Mouse (Mus musculus) midbrain, postnatal 0 days (tissue): ENCODE data around the gene Vezt. TPM values are rescaled to one million over a fixed set of nuclear protein-coding genes. Genes with fewer than 3 reads are reported as not detected.

Source experiments
- ATAC-seq: fragments of 200-750 bp; cut with Nextera tagmentation; 2 replicates; pipeline ENCODE4 v1.8.0; 2017; ENCODE audit warnings: moderate number of reproducible peaks, mild to moderate bottlenecking, moderate TSS enrichment, moderate library complexity; ENCODE audit not compliant: low FRiP score
- DNase-seq: peaks from one replicate; pipeline ENCODE4 v3.0.0-alpha.2; 2015; ENCODE audit warnings: low spot score
- H3K27ac ChIP-seq: fragments of 300-500 bp; sonication (generic); 2 replicates; pipeline ENCODE4 v1.5.1; 2014; ENCODE audit warnings: low read depth, mild to moderate bottlenecking, low read length, mixed read lengths
- H3K27me3 ChIP-seq: fragments of 300-500 bp; sonication (generic); 2 replicates; pipeline ENCODE4 v1.6.1; 2014; ENCODE audit warnings: low read length, control low read depth, mixed read lengths; ENCODE audit not compliant: insufficient read depth
- H3K36me3 ChIP-seq: fragments of 300-500 bp; sonication (generic); 2 replicates; pipeline ENCODE4 v1.6.1; 2014; ENCODE audit warnings: low read length, control low read depth, mixed read lengths; ENCODE audit not compliant: insufficient read depth
- H3K4me1 ChIP-seq: fragments of 300-500 bp; sonication (generic); 2 replicates; pipeline ENCODE4 v1.6.1; 2014; ENCODE audit warnings: mild to moderate bottlenecking, control low read depth, antibody characterized with exemption, low read length, mixed read lengths; ENCODE audit not compliant: insufficient read depth
- H3K4me2 ChIP-seq: fragments of 300-500 bp; sonication (generic); 2 replicates; pipeline ENCODE4 v1.6.1; 2014; ENCODE audit warnings: low read depth, mild to moderate bottlenecking, low read length, mixed read lengths; ENCODE audit not compliant: poor library complexity, severe bottlenecking
- H3K4me3 ChIP-seq: fragments of 300-500 bp; sonication (generic); 2 replicates; pipeline ENCODE4 v1.5.1; 2014; ENCODE audit warnings: low read depth, mild to moderate bottlenecking, low read length, moderate library complexity
- H3K9ac ChIP-seq: fragments of 300-500 bp; sonication (generic); replicated peaks from 2 replicates; pipeline ENCODE4 v1.6.1; 2014; ENCODE audit warnings: mild to moderate bottlenecking, low read length, moderate library complexity, mixed read lengths; ENCODE audit not compliant: poor library complexity, severe bottlenecking
- H3K9me3 ChIP-seq: fragments of 300-500 bp; sonication (generic); 2 replicates; pipeline ENCODE4 v1.6.1; 2016; ENCODE audit warnings: low read length, control low read depth
- CTCF ChIP-seq: IDR thresholded peaks from 2 replicates; pipeline ENCODE4 v1.5.1; 2016; ENCODE audit warnings: antibody characterized with exemption, mild to moderate bottlenecking
- whole genome bisulfite sequencing: fragments of 180-500 bp; shearing (Covaris S2); extraction: QIAGEN DNeasy Blood & Tissue Kit; methylation state at CpG from one replicate; pipeline ENCODE4 v1.1.7; 2014; 5-methylcytosine and 5-hydroxymethylcytosine counted together
- polyA plus RNA-seq: library from polyadenylated mRNA; unstranded; fragments of >200 nt; fragmentation: Nextera tagmentation; extraction: Ambion mirVana; gene quantifications from 2 replicates; pipeline ENCODE4 v1.2.1, GENCODE M21; 2015
- total RNA-seq: library from RNA; depleted of rRNA; stranded (reverse); fragments of >200 nt; gene quantifications from 2 replicates; pipeline ENCODE4 v1.2.3, GENCODE M21; 2014

Gene Vezt
- total and polyA plus RNA-seq, 2 experiments from 2014 or later: 38.2 to 38.6 TPM

GRCm38 (mm10) chr10:94059618-94060055 is 24.0 kb upstream of the Vezt start:
- WGBS: 95% methylated on average over 8 of the region's 8 CpGs
- Histone ChIP-seq H3K9me3 (no peaks in the 10 kb centered on the region), H3K4me2 (no peak overlapping the region), H3K27ac (no peak overlapping the region), H3K9ac (no peak overlapping the region), H3K36me3 (no peaks in the 10 kb centered on the region), H3K27me3 (no peaks in the 10 kb centered on the region), H3K4me3 (no peak overlapping the region), H3K4me1 (no peaks in the 10 kb centered on the region)
- ATAC-seq (no peak), DNase-seq (no peak)
- no peak for TF ChIP-seq CTCF

GRCm38 (mm10) chr10:94056487-94056886 is 20.9 kb upstream of the Vezt start:
- DNase-seq (no peak), ATAC-seq (no peak)
- TF ChIP-seq CTCF: no peak
- H3K27me3 ChIP-seq: no peaks in the 10 kb centered on the region
- no peak overlapping the region for H3K4me3 ChIP-seq
- H3K9ac ChIP-seq: no peak overlapping the region
- no peaks in the 10 kb centered on the region for H3K9me3 ChIP-seq
- no peaks in the 10 kb centered on the region for H3K4me1 ChIP-seq
- no peak overlapping the region for H3K4me2 ChIP-seq
- H3K36me3 ChIP-seq: no peaks in the 10 kb centered on the region
- no peak overlapping the region for H3K27ac ChIP-seq
- 79% methylated on average over 6 of the region's 6 CpGs for WGBS

- Histone ChIP-seq H3K4me2 (no peak overlapping the region), H3K27me3 (no peaks in the 10 kb centered on the region), H3K9ac (no peak overlapping the region), H3K9me3 (no peaks in the 10 kb centered on the region), H3K4me1 (no peaks in the 10 kb centered on the region), H3K4me3 (no peak overlapping the region), H3K27ac (no peak overlapping the region), H3K36me3 (no peaks in the 10 kb centered on the region)
- no peak for DNase-seq
- no peak for TF ChIP-seq CTCF
- 96% methylated on average over 5 of the region's 5 CpGs for WGBS
- no peak for ATAC-seq
Measured at GRCm38 (mm10) chr10:94050736-94051135, 15.1 kb upstream of the Vezt start.

- H3K9me3 ChIP-seq: no peaks in the 10 kb centered on the region
- H3K27me3 ChIP-seq: no peaks in the 10 kb centered on the region
- ATAC-seq (no peak), DNase-seq (no peak)
- no peak overlapping the region for H3K4me3 ChIP-seq
- H3K4me2 ChIP-seq: no peak overlapping the region
- 81% methylated on average over 8 of the region's 8 CpGs for WGBS
- H3K36me3 ChIP-seq: no peaks in the 10 kb centered on the region
- no peaks in the 10 kb centered on the region for H3K4me1 ChIP-seq
- no peak for TF ChIP-seq CTCF
- no peak overlapping the region for H3K27ac ChIP-seq
- H3K9ac ChIP-seq: no peak overlapping the region
Measured at GRCm38 (mm10) chr10:94049121-94049520, 13.5 kb upstream of the Vezt start.

- Histone ChIP-seq H3K36me3 (no peaks in the 10 kb centered on the region), H3K9me3 (no peaks in the 10 kb centered on the region), H3K4me3 (no peak overlapping the region), H3K27me3 (no peaks in the 10 kb centered on the region), H3K9ac (no peak overlapping the region), H3K27ac (no peak overlapping the region), H3K4me1 (no peaks in the 10 kb centered on the region), H3K4me2 (no peak overlapping the region)
- no peak for ATAC-seq
- no peak for DNase-seq
- no peak for TF ChIP-seq CTCF
- WGBS: 77% methylated on average over 10 of the region's 10 CpGs
Measured at GRCm38 (mm10) chr10:94047845-94048559, 12.4 kb upstream of the Vezt start.

GRCm38 (mm10) chr10:94047024-94047423 is 11.4 kb upstream of the Vezt start:
- Histone ChIP-seq H3K4me1 (no peaks in the 10 kb centered on the region), H3K9ac (no peak overlapping the region), H3K27me3 (no peaks in the 10 kb centered on the region), H3K27ac (no peak overlapping the region), H3K4me3 (no peak overlapping the region), H3K36me3 (no peaks in the 10 kb centered on the region), H3K4me2 (no peak overlapping the region), H3K9me3 (no peaks in the 10 kb centered on the region)
- WGBS: 63% methylated on average over 1 of the region's 1 CpGs
- no peak for TF ChIP-seq CTCF
- DNase-seq (no peak), ATAC-seq (no peak)
